Mouse (Mus musculus) neural tube, embryonic 14.5 days (tissue): ENCODE results near the gene Mdh2. TPM values are rescaled to one million over a fixed set of nuclear protein-coding genes. Genes with fewer than 3 reads are reported as not detected.

Experiments
- ATAC-seq: fragments of 200-750 bp; cut with Nextera tagmentation; 2 replicates; pipeline ENCODE4 v1.8.0; 2017; ENCODE audit warnings: low read depth, mild to moderate bottlenecking, moderate TSS enrichment, moderate library complexity
- H3K27ac ChIP-seq: fragments of 300-500 bp; sonication (generic); 2 replicates; pipeline ENCODE4 v1.5.1; 2014; ENCODE audit warnings: low read depth, mild to moderate bottlenecking, control low read depth, low read length, moderate library complexity, mixed read lengths
- H3K27me3 ChIP-seq: fragments of 300-500 bp; sonication (generic); 2 replicates; pipeline ENCODE4 v1.6.1; 2014; ENCODE audit warnings: low read length; ENCODE audit not compliant: control insufficient read depth, insufficient read depth
- H3K36me3 ChIP-seq: fragments of 300-500 bp; sonication (generic); 2 replicates; pipeline ENCODE4 v1.6.1; 2014; ENCODE audit warnings: low read length, mixed read lengths; ENCODE audit not compliant: control insufficient read depth, insufficient read depth
- H3K4me1 ChIP-seq: fragments of 300-500 bp; sonication (generic); 2 replicates; pipeline ENCODE4 v1.6.1; 2014; ENCODE audit warnings: low read length; ENCODE audit not compliant: control insufficient read depth, insufficient read depth
- H3K4me2 ChIP-seq: fragments of 300-500 bp; sonication (generic); 2 replicates; pipeline ENCODE4 v1.6.1; 2014; ENCODE audit warnings: mild to moderate bottlenecking, low read depth, low read length, control low read depth
- H3K4me3 ChIP-seq: fragments of 300-500 bp; sonication (generic); 2 replicates; pipeline ENCODE4 v1.5.1; 2014; ENCODE audit warnings: low read depth, low read length, control low read depth, mixed read lengths
- H3K9ac ChIP-seq: fragments of 300-500 bp; sonication (generic); replicated peaks from 2 replicates; pipeline ENCODE4 v1.6.1; 2014; ENCODE audit warnings: low read depth, mild to moderate bottlenecking, control low read depth, low read length, mixed read lengths
- H3K9me3 ChIP-seq: fragments of 300-500 bp; sonication (generic); 2 replicates; pipeline ENCODE4 v1.6.1; 2016; ENCODE audit warnings: low read length; ENCODE audit not compliant: control insufficient read depth
- WGBS: fragments of 180-500 bp; shearing (Covaris S2); extraction: QIAGEN DNeasy Blood & Tissue Kit; methylation state at CpG from one replicate; pipeline ENCODE4 v1.1.7; 2014; 5-methylcytosine and 5-hydroxymethylcytosine counted together
- polyA plus RNA-seq: library from polyadenylated mRNA; unstranded; fragments of >200 nt; fragmentation: Nextera tagmentation; extraction: Ambion mirVana; gene quantifications from 2 replicates; pipeline ENCODE4 v1.2.1, GENCODE M21; 2014

The Mdh2 gene
- polyA plus RNA-seq, 1 experiment from 2014 or later: 694 TPM

- H3K4me3 ChIP-seq: no peak overlapping the region
- ATAC-seq: no peak
- no peak overlapping the region for H3K4me2 ChIP-seq
- no peak overlapping the region for H3K9ac ChIP-seq
- H3K36me3 ChIP-seq: peaks cover 46% of the 10 kb centered on the region
- H3K27ac ChIP-seq: no peak overlapping the region
- H3K9me3 ChIP-seq: no peaks in the 10 kb centered on the region
- WGBS: 89% methylated on average over 7 of the region's 7 CpGs
- H3K27me3 ChIP-seq: no peaks in the 10 kb centered on the region
- H3K4me1 ChIP-seq: no peaks in the 10 kb centered on the region
These were observed 41.1 kb upstream of the Mdh2 start for GRCm38 (mm10) chr5:135737154-135737553.

- Histone ChIP-seq H3K36me3 (peaks cover 35% of the 10 kb centered on the region), H3K9ac (no peak overlapping the region), H3K4me1 (peaks cover 7% of the 10 kb centered on the region), H3K4me3 (no peak overlapping the region), H3K4me2 (no peak overlapping the region), H3K27ac (no peak overlapping the region), H3K9me3 (no peaks in the 10 kb centered on the region), H3K27me3 (no peaks in the 10 kb centered on the region)
- WGBS: 23% methylated on average over 6 of the region's 6 CpGs
- ATAC-seq: no peak
These were observed 40.0 kb upstream of the Mdh2 start for GRCm38 (mm10) chr5:135738266-135738665.

- ATAC-seq: no peak
- no peak overlapping the region for H3K4me3 ChIP-seq
These were observed 36.1 kb upstream of the Mdh2 start for GRCm38 (mm10) chr5:135742156-135742555.

GRCm38 (mm10) chr5:135742941-135743740 is 35.1 kb upstream of the Mdh2 start:
- H3K4me3 ChIP-seq: peak overlapping the region; percentile 95
- no peaks in the 10 kb centered on the region for H3K9me3 ChIP-seq
- peak; percentile 49 for ATAC-seq
- no peaks in the 10 kb centered on the region for H3K27me3 ChIP-seq
- WGBS: 24% methylated on average over 18 of the region's 18 CpGs
- H3K4me2 ChIP-seq: peak overlapping the region; percentile 95
- no peaks in the 10 kb centered on the region for H3K36me3 ChIP-seq
- peaks cover 8% of the 10 kb centered on the region for H3K4me1 ChIP-seq
- H3K9ac ChIP-seq: peak overlapping the region; percentile 89
- no peak overlapping the region for H3K27ac ChIP-seq

More at GRCm38 (mm10) chr5:135742156-135742555, 36.1 kb upstream of the Mdh2 start:
- Histone ChIP-seq H3K9me3 (no peaks in the 10 kb centered on the region), H3K4me2 (no peak overlapping the region), H3K27ac (no peak overlapping the region), H3K4me1 (peaks cover 8% of the 10 kb centered on the region), H3K36me3 (0 out of 2 replicates have a peak, but pooled peaks cover 7% of the 10 kb centered on the region), H3K27me3 (no peaks in the 10 kb centered on the region), H3K9ac (no peak overlapping the region)
- WGBS: 78% methylated on average over 10 of the region's 10 CpGs

- no peaks in the 10 kb centered on the region for H3K9me3 ChIP-seq
- no peaks in the 10 kb centered on the region for H3K27me3 ChIP-seq
- ATAC-seq: peak; percentile 94
- H3K4me2 ChIP-seq: peak within 1 kb of the TSS; percentile 95
- 1% methylated on average over 60 of the region's 60 CpGs for WGBS
- H3K27ac ChIP-seq: peak within 1 kb of the TSS; percentile 55; the same call in 1 of the 2 replicates
- peaks cover 8% of the 10 kb centered on the region for H3K4me1 ChIP-seq
- peak within 1 kb of the TSS; percentile 95 for H3K4me3 ChIP-seq
- H3K9ac ChIP-seq: peak within 1 kb of the TSS; percentile 89
- H3K36me3 ChIP-seq: no peaks in the 10 kb centered on the region
These were observed 34.3 kb upstream of the Mdh2 start, which contains the start of gene Tmem120a for GRCm38 (mm10) chr5:135743741-135744609. Tmem120a (minus strand) TSS chr5:135744448.

- peaks cover 8% of the 10 kb centered on the region for H3K4me1 ChIP-seq
- H3K36me3 ChIP-seq: no peaks in the 10 kb centered on the region
- no peak; the same call in 1 of the 2 replicates for ATAC-seq
- H3K27me3 ChIP-seq: no peaks in the 10 kb centered on the region
- H3K4me2 ChIP-seq: peak overlapping the region; percentile 95
- no peaks in the 10 kb centered on the region for H3K9me3 ChIP-seq
- no peak overlapping the region for H3K27ac ChIP-seq
- no peak overlapping the region for H3K9ac ChIP-seq
- 18% methylated on average over 12 of the region's 12 CpGs for WGBS
- H3K4me3 ChIP-seq: peak overlapping the region; percentile 95
These were observed 33.5 kb upstream of the Mdh2 start for GRCm38 (mm10) chr5:135744742-135745141.

GRCm38 (mm10) chr5:135751041-135751440 is 27.2 kb upstream of the Mdh2 start:
- no peaks in the 10 kb centered on the region for H3K4me1 ChIP-seq
- H3K27ac ChIP-seq: no peak overlapping the region
- no peaks in the 10 kb centered on the region for H3K9me3 ChIP-seq
- 100% methylated on average over 1 of the region's 1 CpGs for WGBS
- no peak for ATAC-seq
- H3K4me2 ChIP-seq: no peak overlapping the region
- H3K27me3 ChIP-seq: no peaks in the 10 kb centered on the region
- no peak overlapping the region for H3K9ac ChIP-seq
- H3K4me3 ChIP-seq: no peak overlapping the region
- no peaks in the 10 kb centered on the region for H3K36me3 ChIP-seq

- H3K4me2 ChIP-seq: no peak overlapping the region
- no peak overlapping the region for H3K9ac ChIP-seq
- no peak overlapping the region for H3K4me3 ChIP-seq
- no peak overlapping the region for H3K27ac ChIP-seq
- ATAC-seq: no peak
- H3K27me3 ChIP-seq: no peaks in the 10 kb centered on the region
- no peaks in the 10 kb centered on the region for H3K4me1 ChIP-seq
- H3K36me3 ChIP-seq: no peaks in the 10 kb centered on the region
- H3K9me3 ChIP-seq: no peaks in the 10 kb centered on the region
- 77% methylated on average over 2 of the region's 2 CpGs for WGBS
These were observed 26.7 kb upstream of the Mdh2 start for GRCm38 (mm10) chr5:135751595-135751994.
